Mouse (Mus musculus): ENCODE results near the gene Arl3. TPM values are rescaled to one million over a fixed set of nuclear protein-coding genes. Genes with fewer than 3 reads are reported as not detected.
A peak's percentile ranks its signal among the peaks of the same experiment; 100 is the strongest.

Gene Arl3
- 38.4 and 46.5 TPM in 2 replicates for total RNA-seq (2012; rRNA removed)
- 23.7 and 24.1 TPM in 2 replicates for total RNA-seq (2014; rRNA removed)
- polyA plus RNA-seq (2012; ENCODE audit: insufficient read length, low read depth): 40.4 and 45.3 TPM in 2 replicates

GRCm38 (mm10) chr19:46572951-46573937 is at the start of gene Arl3, which contains the start of gene Sfxn2:
Arl3 (minus strand) TSS chr19:46573198.
Sfxn2 (plus strand) TSS chr19:46573365.
- Histone ChIP-seq H3K27ac (ENCODE audit: insufficient read depth, low read depth) (no peak within 1 kb of the TSS), H3K9ac (ENCODE audit: insufficient read depth, low read depth) (peak within 1 kb of the TSS; percentile 68), H3K4me3 (replicated peaks in 1 of 3; ENCODE audit: low read depth in 2 of 3, low read length in 2 of 3, poor library complexity in 1 of 3) (peak within 1 kb of the TSS; percentile 79 to 89 (median 85)), H3K4me2 (ENCODE audit: insufficient read depth, low read depth, poor library complexity, severe bottlenecking) (peak within 1 kb of the TSS; percentile 86), H3K4me1 (ENCODE audit: control insufficient read depth in 1 of 2, insufficient read depth in 2 of 2) (peaks cover 0 to 29% of the 10 kb centered on the region in 2 experiments; a peak in 3 of 4 replicates), H3K36me3 (replicated peaks in 1 of 2; ENCODE audit: control insufficient read depth in 1 of 2, insufficient read depth in 1 of 2, low read length in 1 of 2) (peaks cover 0 to 1% of the 10 kb centered on the region in 2 experiments), H3K79me2 (replicated peaks; ENCODE audit: control insufficient read depth, extremely low read depth, insufficient read depth, poor library complexity, severe bottlenecking) (no peaks in the 10 kb centered on the region; the same call in 1 of the 2 replicates), H3K27me3 (replicated peaks) (no peaks in the 10 kb centered on the region), H3K9me3 (replicated peaks; ENCODE audit: low read length) (no peaks in the 10 kb centered on the region)
- DNase-seq (ENCODE audit: extremely low read depth): peak; percentile 96
- dilution Hi-C loops (cut with MboI; ENCODE audit: extremely low pct_ligation_motif_present, extremely low pct_unique_long_range_greater_than_20kb, low sequenced_read_pairs) (no loop called here), in situ Hi-C loops (cut with MboI; ENCODE audit: low pct_ligation_motif_present, low pct_unique_long_range_greater_than_20kb, low sequenced_read_pairs) (no loop called here)
- TF ChIP-seq TBP (conservative IDR thresholded peaks at IDR 0.05; ENCODE audit: low read depth, low read length) (peak; percentile 61; the same call in 1 of the 2 replicates), MAX (IDR thresholded peaks at IDR 0.05; ENCODE audit: low read length) (peak; percentile 82), KAT2A (IDR thresholded peaks at IDR 0.05; ENCODE audit: insufficient replicate concordance, low read length) (no peak), PAX5 (IDR thresholded peaks at IDR 0.05; ENCODE audit: low read length) (no peak), MXI1 (IDR thresholded peaks at IDR 0.05; ENCODE audit: low read depth, low read length) (peak; percentile 84), SMC3 (IDR thresholded peaks at IDR 0.05; ENCODE audit: low read depth, low read length) (no peak), JUND (conservative IDR thresholded peaks at IDR 0.05; ENCODE audit: low read depth, low read length) (no peak), GABPA (IDR thresholded peaks at IDR 0.05; ENCODE audit: insufficient replicate concordance, low read depth, low read length) (no peak), CHD1 (IDR thresholded peaks at IDR 0.05; ENCODE audit: low read depth, low read length) (no peak), HCFC1 (IDR thresholded peaks at IDR 0.05; ENCODE audit: low read depth, low read length) (peak; percentile 44; the same call in 1 of the 2 replicates), TCF12 (IDR thresholded peaks at IDR 0.05; ENCODE audit: low read depth, low read length) (peak; percentile 79), UBTF (IDR thresholded peaks at IDR 0.05; ENCODE audit: low read depth, low read length) (no peak), CTCF (conservative IDR thresholded peaks at IDR 0.05 in 1 of 2, IDR thresholded peaks at IDR 0.05 in 1 of 2; ENCODE audit: low read depth in 2 of 2, low read length in 2 of 2) (peak in 1 of 2 experiments; percentile 47; a peak in 2 of 4 replicates), USF2 (conservative IDR thresholded peaks at IDR 0.05; ENCODE audit: low read depth, low read length) (peak; percentile 37; the same call in 1 of the 2 replicates), SIN3A (IDR thresholded peaks at IDR 0.05; ENCODE audit: low read length) (peak; percentile 85), MAZ (IDR thresholded peaks at IDR 0.05; ENCODE audit: low read depth, low read length) (peak; percentile 91), ZMIZ1 (IDR thresholded peaks at IDR 0.05; ENCODE audit: low read depth, low read length) (peak; percentile 53; the same call in 1 of the 2 replicates), POLR2A (IDR thresholded peaks at IDR 0.05; ENCODE audit: low read depth, low read length) (peak; percentile 88), RCOR1 (conservative IDR thresholded peaks at IDR 0.05; ENCODE audit: low read depth, low read length) (no peak), MAFK (IDR thresholded peaks at IDR 0.05; ENCODE audit: insufficient replicate concordance, low read length) (no peak), ETS1 (conservative IDR thresholded peaks at IDR 0.05; ENCODE audit: low read depth, low read length) (peak; percentile 25; the same call in 1 of the 2 replicates), CHD2 (IDR thresholded peaks at IDR 0.05; ENCODE audit: low read length) (no peak), RAD21 (IDR thresholded peaks at IDR 0.05; ENCODE audit: low read depth, low read length) (no peak; the same call in 1 of the 2 replicates), MYC (IDR thresholded peaks at IDR 0.05; ENCODE audit: low read depth, low read length) (peak; percentile 46), POLR2AphosphoS2 (IDR thresholded peaks at IDR 0.05; ENCODE audit: low read depth, low read length) (no peak), USF1 (IDR thresholded peaks at IDR 0.05; ENCODE audit: low read depth, low read length) (peak; percentile 76), ELF1 (IDR thresholded peaks at IDR 0.05; ENCODE audit: low read depth, low read length) (no peak), IRF4 (IDR thresholded peaks at IDR 0.05; ENCODE audit: low read depth, low read length) (peak; percentile 43; the same call in 1 of the 2 replicates), ZKSCAN1 (IDR thresholded peaks at IDR 0.05; ENCODE audit: borderline replicate concordance, low read depth, low read length) (no peak), NELFE (IDR thresholded peaks at IDR 0.05; ENCODE audit: low read depth, low read length) (peak; percentile 74), EP300 (IDR thresholded peaks at IDR 0.05; ENCODE audit: low read length) (no peak), MEF2A (IDR thresholded peaks at IDR 0.05; ENCODE audit: borderline replicate concordance, low read depth, low read length) (no peak; the same call in 1 of the 2 replicates), E2F4 (IDR thresholded peaks at IDR 0.05; ENCODE audit: insufficient replicate concordance, low read depth, low read length) (no peak), BHLHE40 (IDR thresholded peaks at IDR 0.05; ENCODE audit: low read depth, low read length) (no peak), JUN (IDR thresholded peaks at IDR 0.05; ENCODE audit: insufficient read depth, low read depth, low read length) (no peak), NRF1 (IDR thresholded peaks at IDR 0.05; ENCODE audit: low read depth, low read length) (peak; percentile 85), ZNF384 (IDR thresholded peaks at IDR 0.05; ENCODE audit: low read depth, low read length) (no peak)

All from CH12.LX (cell line).